Mouse (Mus musculus): ENCODE results near the gene Smo. TPM values are rescaled to one million over a fixed set of nuclear protein-coding genes. Genes with fewer than 3 reads are reported as not detected.

Gene Smo
- 10 to 100 TPM; 21.2 to 26.3 TPM for total RNA-seq (2021)
- long read RNA-seq, experiment 1, transcript Smo-201 (12 exons, 3,779 nt): major isoform, 41 of 61 reads
- long read RNA-seq, experiment 1, partial matches to known transcripts: 10 of 61 reads
- long read RNA-seq, experiment 1, other reads (novel, unspliced or antisense): 10 of 61 reads
- long read RNA-seq, experiment 2, transcript Smo-201 (12 exons, 3,779 nt): major isoform, 25 of 36 reads
- long read RNA-seq, experiment 2, partial matches to known transcripts: 3 of 36 reads
- long read RNA-seq, experiment 2, other reads (novel, unspliced or antisense): 8 of 36 reads

GRCm38 (mm10) chr6:29735336-29735688 lies at the start of gene Smo:
Smo (plus strand) TSS chr6:29735503.
- DNase-seq: peak; percentile 78

DNA sequence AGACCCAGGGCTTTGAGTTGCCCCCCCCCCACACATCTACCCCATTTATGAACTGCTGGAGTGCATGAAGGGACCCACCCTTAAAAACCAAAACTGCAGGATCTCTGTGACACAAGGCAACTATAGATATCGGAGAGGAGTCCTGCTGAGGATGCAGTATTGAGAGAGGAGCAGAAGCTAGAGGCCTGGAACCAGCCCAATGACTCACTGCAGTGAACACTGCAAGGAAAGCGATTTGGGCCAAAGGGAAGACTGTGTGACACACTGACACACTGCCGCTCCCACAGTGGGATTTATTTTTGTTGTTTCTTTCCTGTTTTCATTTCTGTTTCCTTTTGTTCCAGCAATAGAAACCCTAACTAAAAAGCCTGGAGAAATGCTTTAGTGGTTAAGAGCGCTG lies 49.4 kb upstream of the Smo start:
- no peak for DNase-seq

DNA sequence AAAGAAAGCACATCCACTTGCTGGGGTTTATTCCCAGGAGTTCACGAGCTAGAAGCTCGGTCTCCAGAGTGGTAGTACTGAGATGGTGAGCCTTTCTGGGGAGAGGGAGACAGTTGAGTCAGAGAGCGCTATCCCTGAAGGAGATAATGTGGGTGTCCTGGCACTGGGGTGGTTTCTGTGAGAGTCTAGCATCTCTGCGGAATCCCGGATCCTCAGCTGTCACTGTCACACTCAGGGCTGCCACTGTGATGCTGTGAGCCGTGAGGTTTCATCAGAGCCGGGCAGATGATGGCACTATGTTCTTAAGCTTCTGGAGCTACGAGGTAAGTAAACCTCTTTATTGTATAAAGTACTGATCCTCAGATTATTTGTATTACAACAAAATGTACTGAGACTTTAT lies 45.8 kb upstream of the Smo start:
- DNase-seq: no peak

GRCm38 (mm10) chr6:29693953-29694352 lies 41.4 kb upstream of the Smo start, which contains the start of gene Tspan33:
Tspan33 (plus strand) TSS chr6:29694222.
- DNase-seq: peak; percentile 90

DNA sequence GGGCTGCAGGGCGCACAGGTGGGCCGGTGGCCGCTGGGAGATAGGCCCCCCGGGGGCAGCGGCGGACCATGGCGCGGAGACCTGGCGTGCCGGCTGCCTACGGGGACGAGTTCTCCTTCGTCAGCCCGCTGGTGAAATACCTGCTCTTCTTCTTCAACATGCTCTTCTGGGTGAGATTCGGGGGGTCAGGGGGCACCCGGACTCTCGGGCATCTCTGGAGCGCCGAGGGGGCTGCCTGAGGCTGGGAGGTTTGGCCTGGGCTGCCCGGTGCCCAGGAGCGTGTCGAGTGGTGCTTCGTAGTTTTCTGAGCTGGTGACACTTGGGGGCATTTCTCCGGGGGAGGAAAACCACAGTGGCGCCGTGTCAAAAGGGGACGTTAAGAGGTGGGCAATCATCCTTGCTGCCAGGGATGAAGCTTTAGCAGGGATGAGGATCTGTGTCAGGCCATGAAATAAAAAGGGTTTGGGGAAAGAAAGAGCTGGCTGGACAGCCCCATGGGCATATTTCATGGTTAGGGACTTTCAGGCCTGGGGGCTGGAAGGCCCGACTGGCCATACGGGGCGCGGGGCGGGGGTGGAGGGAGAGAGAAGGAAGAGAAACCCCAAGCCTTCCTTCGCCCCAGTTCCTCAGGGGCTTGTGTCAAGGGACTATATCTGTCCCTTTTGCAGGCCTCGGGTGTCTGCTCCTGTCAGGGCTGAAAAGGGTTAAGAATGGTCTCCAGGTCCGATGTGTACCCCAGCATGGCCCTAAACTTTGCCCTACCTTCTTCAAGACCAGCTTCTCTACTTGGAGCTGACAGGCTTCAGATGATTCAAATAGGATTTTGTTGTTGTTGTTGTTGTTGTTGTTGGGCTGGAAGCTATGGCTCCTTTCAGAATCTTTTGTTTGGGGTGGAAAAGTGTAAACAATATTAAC lies 40.7 kb upstream of the Smo start:
- peak; percentile 23 for DNase-seq

DNA sequence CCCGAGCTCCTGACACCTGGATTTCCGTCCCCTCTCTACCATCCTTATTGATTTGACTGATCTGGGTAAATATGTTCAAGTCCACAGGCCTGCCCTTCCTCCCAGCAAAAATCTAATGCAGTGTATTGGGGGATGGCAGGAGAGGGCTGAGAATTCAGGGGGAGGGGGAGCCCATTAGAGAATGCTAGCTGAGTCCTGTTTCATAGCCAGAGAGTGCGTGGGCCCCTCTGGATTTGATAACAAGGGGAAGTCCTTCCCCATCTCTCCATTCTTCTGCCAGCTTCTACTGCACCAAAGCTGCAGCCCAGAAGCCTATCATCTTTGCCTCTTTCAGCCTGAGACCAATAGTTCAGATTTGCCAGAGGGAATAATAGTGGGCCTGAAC lies 40.0 kb upstream of the Smo start:
- DNase-seq: no peak

DNA sequence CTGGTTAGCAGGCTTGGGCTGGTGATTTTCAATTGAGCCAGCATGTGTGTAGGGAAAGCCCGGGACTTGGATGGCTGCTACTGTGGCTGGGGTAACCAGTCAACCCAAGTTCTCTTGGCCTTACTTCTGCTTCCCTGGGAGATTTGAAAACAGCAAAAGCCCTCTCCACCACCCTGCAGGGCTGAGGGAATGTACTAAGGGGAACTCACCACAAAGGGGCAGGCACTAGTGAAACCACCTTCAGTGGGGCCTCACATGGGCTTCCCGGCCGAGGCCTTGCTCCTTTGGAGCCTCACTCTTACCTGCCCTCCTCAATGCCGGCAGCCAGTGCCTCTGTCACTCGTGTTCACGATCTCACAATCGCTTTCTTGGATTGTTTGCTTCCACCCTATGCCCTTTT lies 39.3 kb upstream of the Smo start:
- no peak for DNase-seq

DNA sequence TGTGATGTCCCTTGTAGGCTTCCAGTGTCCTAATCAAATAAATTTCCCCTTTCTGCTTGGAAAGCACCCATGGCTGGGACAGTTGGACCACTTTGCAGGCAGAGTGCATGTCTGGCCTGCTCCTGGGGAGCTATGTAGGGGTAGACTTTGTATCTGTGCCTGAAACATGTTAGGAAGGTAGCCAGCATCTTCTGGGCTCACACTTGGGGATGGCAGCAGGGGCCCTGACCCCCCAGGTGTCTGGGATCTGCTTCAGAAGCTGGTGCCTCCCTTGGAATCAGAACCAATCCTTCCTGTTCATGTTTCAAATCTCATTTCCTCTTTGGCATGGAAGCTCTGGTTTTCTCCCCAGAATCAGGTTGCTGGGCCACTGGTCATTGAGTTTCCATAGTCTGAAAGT lies 38.2 kb upstream of the Smo start:
- no peak for DNase-seq

DNA sequence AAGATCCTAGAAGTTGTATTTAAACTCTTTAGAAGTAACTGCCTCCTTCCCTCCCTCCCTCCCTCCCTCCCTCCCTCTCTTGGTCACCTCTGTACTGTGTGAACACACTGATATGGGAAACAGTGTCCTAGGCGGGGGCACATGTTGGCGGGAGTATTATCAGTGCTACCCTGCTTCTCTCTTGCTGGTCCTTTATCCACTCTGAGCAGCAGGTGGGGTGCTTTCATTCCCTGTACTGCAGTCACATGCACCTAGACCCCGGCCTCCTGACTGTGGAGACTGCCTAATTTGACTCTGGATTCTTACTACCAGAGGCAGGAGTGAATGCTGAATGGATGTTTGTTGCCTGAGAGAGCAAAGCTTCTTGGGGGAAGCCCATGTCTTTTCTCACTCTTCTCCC lies 37.8 kb upstream of the Smo start:
- DNase-seq: no peak

- DNase-seq: no peak
These were observed 36.1 kb upstream of the Smo start for GRCm38 (mm10) chr6:29699085-29699745.

GRCm38 (mm10) chr6:29701051-29701450 lies 34.3 kb upstream of the Smo start:
- DNase-seq: no peak

DNA sequence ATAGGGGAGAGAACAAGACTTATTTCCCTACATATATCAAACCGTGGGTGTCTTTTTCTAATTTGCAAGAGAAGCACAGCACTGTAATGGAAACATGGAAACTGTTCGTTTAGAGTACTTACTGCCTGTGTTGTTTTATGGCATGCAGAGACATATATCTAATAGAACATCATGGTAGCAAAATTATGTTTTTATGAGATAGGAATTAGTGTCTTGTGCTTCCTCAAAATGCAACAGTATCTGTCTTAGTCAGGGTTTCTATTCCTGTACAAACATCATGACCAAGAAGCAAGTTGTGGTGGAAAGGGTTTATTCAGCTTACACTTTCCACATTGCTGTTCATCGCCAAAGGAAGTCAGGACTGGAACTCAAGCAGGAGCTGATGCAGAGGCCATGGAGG lies 33.2 kb upstream of the Smo start:
- no peak for DNase-seq

GRCm38 (mm10) chr6:29704143-29704542 lies 31.2 kb upstream of the Smo start:
- no peak for DNase-seq

DNA sequence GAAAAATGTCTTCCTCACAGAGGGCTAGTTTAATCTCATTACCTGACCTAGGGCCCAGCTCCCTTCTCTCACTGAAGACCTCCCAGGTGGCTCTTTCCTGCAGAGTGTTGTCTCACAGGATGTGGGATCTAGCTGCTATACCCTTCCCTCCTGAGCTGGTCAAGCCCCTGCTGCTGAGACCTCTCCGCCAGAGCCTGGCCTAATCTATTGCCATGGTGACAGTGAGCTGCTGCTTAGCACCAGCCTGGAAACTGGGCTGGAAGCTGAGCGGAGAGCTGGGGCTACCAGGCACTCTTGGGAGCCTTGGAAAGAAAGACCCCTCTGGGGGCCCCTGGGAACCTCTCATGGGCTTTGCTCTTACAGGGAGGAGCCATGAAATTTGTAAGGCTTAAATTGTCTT lies 27.4 kb upstream of the Smo start:
- no peak for DNase-seq

DNA sequence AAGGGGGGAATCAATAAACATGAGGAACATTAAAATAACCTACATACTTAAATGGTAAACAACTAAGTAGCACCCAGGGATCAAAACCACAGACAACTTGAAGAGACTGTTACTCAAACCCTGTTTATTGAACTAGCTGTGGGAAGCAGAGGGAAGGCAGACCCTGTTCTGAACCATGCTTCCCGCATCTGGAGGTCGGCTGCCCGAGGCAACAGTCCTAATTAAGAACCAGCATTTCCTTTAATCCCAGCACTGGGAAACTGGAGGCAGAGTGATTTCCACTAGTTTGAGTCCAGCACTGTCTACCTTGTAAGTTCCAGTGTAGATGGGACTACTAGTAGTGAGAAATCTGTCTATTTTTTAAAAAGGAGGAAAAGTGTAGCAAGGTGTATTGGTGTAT lies 24.0 kb upstream of the Smo start:
- no peak for DNase-seq

GRCm38 (mm10) chr6:29712011-29712584 lies 23.2 kb upstream of the Smo start:
- no peak for DNase-seq

- DNase-seq: no peak
These were observed 18.5 kb upstream of the Smo start for GRCm38 (mm10) chr6:29716624-29717365.

DNA sequence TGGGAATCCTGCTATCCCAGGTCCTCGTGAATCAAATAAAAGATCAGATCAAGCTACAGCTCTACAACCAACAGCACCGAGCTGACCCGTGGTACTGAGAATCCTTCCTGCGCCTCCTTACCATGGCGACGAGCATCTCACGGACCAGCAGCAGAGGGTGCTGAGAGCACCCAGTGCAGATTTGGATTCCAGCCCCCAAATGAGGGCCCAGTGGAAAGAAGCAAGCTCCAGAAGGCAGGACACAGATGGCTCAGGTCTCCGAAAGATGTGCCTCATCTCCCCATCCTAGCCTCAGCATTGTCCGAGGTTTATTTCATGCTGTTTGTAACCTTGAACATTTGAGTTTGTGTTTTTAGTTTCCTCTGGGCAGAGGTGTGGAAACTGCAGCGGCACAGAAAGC lies 17.8 kb upstream of the Smo start:
- DNase-seq: no peak

GRCm38 (mm10) chr6:29717952-29718521 lies 17.3 kb upstream of the Smo start:
- DNase-seq: peak; percentile 37

- DNase-seq: peak; percentile 66
These were observed 16.4 kb upstream of the Smo start for GRCm38 (mm10) chr6:29718894-29719329.

GRCm38 (mm10) chr6:29721890-29722289 lies 13.4 kb upstream of the Smo start:
- no peak for DNase-seq
